Mouse (Mus musculus) brain, embryonic 14.5 days (tissue): ENCODE measurements around the gene Sept5.

Source experiments
- CTCF ChIP-seq: fragments of 200-500 bp; IDR thresholded peaks from 2 replicates; pipeline ENCODE4 v1.5.1; 2012; ENCODE audit warnings: inconsistent platforms, mild to moderate bottlenecking, moderate library complexity, borderline replicate concordance; ENCODE audit not compliant: insufficient read depth, insufficient read length; ENCODE audit errors: extremely low read depth
- POLR2A ChIP-seq: fragments of 200-500 bp; IDR thresholded peaks from 2 replicates; pipeline ENCODE4 v1.6.1; 2012; ENCODE audit warnings: mild to moderate bottlenecking, inconsistent platforms, borderline replicate concordance; ENCODE audit not compliant: poor library complexity, insufficient read depth, insufficient read length, severe bottlenecking; ENCODE audit errors: extremely low read depth

DNA sequence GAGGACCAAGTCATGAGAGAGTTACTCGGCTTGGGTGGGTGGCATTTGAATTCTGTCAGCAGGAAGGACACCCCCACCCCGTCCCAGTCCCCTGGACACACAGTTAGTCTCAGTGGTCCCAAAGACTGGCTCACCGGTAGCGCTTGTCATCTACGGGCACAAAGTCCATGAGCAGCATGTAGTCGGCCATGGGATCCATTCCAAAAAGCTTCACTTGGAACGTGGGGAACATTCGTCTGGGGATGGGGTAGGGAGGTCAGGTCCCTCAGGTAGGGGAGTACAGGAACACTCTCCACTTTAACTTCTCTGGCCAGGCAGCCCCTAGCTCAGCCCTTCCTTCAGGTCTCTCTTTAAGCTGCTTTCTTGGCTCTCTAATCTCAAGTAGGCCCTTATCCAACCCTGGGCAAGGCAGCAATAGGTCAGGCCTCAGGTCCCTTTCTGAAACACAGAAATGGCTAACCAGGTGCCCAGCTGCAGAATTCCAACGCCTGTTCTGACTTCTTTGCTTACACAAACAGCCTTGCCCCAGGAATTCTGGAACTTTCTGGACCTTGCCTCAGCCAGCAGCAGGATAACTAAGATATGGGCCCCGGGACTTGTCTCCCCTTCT is 44.7 kb downstream of the Sept5 start:
- TF ChIP-seq POLR2A = no peak
- no peak for TF ChIP-seq CTCF
